Mouse (Mus musculus): ENCODE data around the gene Bicc1.

- TF ChIP-seq CTCF (conservative IDR thresholded peaks at IDR 0.05; ENCODE audit: insufficient read depth, insufficient read length, low read depth, low read length) (no peak), POLR2A (IDR thresholded peaks at IDR 0.05; ENCODE audit: low read depth, low read length) (no peak)
Observed at GRCm38 (mm10) chr10:71188681-71189080, 29.2 kb upstream of the Bicc1 start.
